Mouse (Mus musculus) kidney, postnatal 14 days (tissue): ENCODE measurements around the gene Trip6.

ENCODE experiments used
- DNase-seq: peaks from one replicate; pipeline ENCODE4 v3.0.0; 2022; ENCODE audit warnings: mixed read lengths

The Trip6 gene

GRCm38 (mm10) chr5:137314193-137315083 lies at the start of gene Trip6:
Gene Trip6 (minus strand): TSS chr5:137314404.
- peak; percentile 93 for DNase-seq

- DNase-seq: no peak
Measured at GRCm38 (mm10) chr5:137358382-137358781, 44.2 kb upstream of the Trip6 start.

DNA sequence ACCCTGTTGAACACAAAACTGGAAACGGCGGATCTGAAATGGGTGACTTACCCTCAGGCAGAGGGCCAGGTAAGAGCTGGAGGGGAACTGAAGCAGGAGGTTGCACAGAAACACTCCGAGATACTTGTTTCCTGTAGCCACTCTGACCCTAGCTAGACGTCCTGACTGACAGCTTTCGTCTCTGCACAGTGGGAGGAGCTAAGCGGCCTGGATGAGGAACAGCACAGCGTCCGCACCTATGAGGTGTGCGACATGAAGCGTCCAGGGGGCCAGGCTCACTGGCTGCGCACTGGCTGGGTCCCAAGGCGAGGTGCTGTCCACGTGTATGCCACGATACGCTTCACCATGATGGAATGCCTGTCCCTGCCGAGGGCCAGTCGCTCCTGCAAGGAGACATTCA lies 39.9 kb upstream of the Trip6 start:
- no peak for DNase-seq

- peak; percentile 75 for DNase-seq
Measured at GRCm38 (mm10) chr5:137352011-137352975, 38.1 kb upstream of the Trip6 start.

DNA sequence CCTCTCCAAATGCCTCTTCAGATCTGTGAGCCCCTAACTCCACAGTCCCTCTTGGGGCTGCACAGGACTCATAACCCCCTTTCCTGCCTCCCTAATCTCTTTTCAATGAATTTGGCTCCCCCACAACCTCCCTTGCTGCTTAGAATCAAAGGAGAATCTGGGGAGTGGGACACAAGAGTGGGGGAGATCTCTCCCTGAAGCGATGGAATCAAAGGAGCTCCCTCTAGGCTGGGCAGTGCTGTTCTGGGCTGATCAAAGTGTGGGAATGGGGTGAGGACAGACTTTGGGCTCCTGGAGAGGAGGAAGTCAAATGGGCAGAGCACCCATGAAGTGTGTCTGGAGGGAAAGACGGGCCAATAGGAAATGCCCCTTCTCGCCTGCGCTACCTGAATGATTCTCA lies 37.2 kb upstream of the Trip6 start:
- no peak for DNase-seq

DNA sequence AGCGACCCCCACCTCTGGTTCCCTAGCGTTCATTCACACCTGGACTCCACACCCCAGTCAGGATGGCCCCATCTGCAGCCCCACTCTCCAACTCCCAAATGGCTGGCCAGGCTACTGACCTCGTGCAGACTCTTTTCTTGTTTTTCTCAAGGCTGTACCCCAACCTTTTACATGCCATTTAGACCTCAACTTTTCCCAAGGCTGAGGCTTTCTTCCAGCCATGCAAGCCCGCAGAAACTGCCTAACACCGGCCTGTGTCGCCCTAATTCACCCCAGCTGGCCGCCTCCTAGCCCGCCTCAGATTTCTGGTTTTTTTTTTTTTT lies 36.8 kb upstream of the Trip6 start:
- DNase-seq: peak; percentile 24

DNA sequence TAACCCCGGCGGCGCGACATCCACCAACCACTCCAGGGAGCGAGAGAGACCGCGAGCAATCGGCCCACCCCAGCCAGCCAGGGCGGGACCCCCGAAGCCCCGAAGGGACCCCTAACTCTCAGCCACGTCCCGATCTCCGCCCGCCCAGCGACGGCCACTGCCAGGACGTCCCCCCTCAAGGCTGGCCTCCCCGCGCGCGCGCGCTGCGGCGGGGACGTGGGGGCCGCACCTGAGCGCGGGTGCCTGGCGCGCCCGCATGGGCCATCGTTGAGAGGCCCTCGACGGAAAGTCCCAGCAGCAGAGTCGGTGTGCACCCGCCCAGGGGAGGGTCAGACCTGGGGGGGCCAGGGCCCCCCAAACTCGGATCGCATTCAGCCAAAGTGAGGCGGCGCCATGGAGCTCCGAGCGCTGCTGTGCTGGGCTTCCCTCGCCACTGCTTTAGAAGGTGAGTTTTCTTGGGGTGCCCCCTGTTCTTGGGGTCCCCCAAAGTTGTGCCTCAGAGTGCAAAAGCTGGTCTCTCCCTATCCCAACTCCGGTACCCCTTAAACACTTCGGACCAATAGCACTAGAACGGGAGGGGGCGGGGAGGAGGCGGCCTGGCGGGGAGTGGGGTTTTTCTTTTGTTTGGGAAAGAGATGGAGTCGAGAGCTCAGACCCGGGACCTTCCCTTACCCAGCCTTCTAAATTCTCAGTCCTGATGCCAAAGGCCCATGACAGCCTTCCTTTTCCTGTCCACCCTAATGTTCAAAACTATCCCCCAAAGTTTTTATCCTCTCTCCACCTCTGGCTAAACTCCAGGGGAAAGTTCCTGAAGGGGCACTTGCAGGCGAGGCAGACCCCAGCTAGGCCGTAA lies 36.2 kb upstream of the Trip6 start:
- no peak for DNase-seq

GRCm38 (mm10) chr5:137349384-137350204 lies 35.4 kb upstream of the Trip6 start, which contains the start of gene Ephb4:
Gene Ephb4 (plus strand): TSS chr5:137350109.
- peak; percentile 98 for DNase-seq

DNA sequence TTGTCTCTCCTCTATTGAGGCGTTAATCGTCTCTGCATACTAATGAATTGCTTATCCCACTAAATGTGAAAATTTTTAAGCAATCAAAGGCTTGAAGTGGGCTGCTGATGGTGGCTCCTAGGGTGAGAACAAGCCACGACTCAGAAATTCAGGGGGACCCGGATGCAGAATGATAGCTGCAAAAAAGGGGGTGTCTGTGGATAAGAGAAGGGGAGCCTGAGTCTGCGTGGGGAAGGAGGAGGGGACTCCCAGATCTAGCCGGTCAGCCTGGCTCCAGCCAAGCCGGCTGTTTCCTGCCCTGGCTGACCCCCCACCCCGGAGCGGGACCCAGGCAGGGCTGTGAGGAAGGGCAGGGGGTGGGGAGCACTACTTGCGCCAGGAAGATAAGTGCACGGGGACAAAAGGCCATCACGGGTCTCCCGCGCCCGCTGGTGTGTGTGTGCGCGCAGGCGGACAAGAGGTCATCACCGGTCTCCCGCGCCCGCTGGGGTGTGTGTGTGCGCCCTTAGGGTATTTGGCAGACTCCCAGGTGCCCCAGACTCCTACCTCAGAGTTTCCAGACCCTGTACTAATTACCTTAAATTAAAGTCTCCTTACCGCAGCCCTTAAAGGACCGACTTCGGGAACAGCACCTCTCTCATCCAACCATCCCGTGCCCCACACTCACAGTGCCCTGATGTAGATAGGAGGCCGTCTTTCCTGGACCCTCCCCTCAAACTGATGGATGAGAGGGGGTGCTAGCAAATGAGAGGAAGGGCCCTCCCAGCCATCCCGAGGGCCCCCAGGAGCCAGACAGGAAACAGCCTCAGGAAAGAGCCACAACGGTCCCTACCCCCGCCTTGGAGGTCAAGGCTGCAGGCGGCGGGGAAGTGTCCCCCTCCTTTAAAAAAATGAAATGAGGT lies 34.5 kb upstream of the Trip6 start:
- peak; percentile 94 for DNase-seq

- peak; percentile 57 for DNase-seq
Measured at GRCm38 (mm10) chr5:137347856-137348255, 33.7 kb upstream of the Trip6 start.

DNA sequence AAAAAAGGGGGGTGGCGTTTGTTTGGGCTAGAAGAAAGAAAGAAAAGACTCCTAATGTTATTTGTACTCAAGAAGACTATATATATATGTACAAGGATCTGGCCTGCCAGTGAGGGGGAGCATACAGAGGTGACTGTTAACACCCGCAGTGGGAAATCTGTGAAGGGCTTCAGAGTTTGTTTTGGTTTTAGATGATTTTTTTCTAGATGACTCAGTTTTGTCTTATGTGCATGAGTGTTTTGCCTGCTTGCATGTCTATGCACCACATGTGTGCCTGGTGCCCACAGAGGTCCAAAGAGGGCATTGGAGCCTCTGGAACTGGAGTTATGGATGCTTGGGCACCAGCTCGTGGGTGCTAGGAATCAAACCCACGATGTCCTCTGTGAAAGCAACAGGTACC lies 32.8 kb upstream of the Trip6 start:
- DNase-seq: no peak

- DNase-seq: no peak
Measured at GRCm38 (mm10) chr5:137346388-137346787, 32.2 kb upstream of the Trip6 start.

GRCm38 (mm10) chr5:137345821-137346220 lies 31.6 kb upstream of the Trip6 start:
- peak; percentile 84 for DNase-seq

- no peak for DNase-seq
Measured at GRCm38 (mm10) chr5:137343869-137344268, 29.7 kb upstream of the Trip6 start.

DNA sequence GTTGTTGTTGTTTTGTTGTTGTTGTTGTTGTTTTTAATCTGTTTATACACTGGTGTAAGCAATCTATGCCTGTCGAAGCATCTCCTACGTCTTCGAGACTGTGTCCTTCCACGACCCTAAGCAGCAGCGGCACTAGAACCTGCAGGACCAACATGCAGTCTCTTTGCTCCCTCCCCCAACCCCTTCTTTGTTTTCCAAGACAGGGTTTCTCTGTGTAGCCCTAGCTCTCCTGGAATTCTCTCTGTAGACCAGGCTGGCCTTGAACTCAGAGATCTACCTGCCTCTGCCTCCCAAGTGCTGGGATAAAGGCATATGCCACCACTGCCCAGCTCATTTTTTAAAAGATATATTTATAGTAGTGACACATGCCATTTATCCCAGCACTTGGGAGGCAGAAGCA lies 29.2 kb upstream of the Trip6 start:
- no peak for DNase-seq

DNA sequence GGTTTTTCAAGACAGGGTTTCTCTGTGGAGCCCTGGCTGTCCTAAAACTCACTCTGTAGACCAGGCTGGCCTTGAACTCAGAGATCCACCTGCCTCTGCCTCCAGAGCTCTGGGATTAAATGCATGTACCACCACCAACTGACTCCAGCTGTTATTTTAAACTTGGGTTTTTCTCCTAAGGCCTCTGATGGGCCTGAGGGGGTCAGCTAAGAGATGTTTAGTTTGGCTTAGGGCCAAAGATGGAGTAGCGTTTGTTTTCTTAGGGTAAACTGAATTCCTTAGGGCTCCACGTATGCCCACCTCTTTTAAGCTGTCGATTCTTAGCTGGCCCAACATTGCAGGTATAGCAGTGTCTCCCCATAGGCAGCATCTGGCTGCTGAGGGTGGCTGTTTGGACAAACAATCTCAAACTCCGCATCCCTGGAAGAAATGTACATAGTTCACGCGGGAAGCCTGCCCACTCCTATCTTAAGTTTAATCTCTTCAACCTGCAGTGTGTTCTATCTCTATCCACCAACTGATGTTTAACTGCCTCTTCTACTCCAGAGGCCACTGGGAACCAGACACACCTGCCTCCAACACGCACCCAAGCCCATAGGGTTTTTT lies 28.3 kb upstream of the Trip6 start:
- DNase-seq: no peak

DNA sequence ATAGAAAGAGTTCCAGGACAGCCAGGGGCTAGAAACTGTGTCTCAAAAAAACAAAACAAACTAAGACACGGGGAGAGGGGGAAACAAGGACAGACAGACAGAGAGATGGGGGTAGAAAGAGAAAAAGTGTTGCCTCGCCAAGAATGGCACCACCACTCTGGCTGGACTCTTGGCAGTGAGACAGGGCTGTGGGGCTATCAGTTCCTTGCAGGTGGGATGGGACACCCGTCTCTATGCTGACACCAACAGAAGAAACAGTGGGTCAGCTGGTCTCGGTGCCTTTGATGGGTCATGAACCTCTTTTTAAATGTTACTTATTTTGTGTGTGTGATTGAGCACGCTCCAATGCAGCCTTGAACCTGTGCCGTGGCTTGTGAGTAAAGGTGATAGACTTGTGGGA lies 26.0 kb upstream of the Trip6 start:
- no peak for DNase-seq

DNA sequence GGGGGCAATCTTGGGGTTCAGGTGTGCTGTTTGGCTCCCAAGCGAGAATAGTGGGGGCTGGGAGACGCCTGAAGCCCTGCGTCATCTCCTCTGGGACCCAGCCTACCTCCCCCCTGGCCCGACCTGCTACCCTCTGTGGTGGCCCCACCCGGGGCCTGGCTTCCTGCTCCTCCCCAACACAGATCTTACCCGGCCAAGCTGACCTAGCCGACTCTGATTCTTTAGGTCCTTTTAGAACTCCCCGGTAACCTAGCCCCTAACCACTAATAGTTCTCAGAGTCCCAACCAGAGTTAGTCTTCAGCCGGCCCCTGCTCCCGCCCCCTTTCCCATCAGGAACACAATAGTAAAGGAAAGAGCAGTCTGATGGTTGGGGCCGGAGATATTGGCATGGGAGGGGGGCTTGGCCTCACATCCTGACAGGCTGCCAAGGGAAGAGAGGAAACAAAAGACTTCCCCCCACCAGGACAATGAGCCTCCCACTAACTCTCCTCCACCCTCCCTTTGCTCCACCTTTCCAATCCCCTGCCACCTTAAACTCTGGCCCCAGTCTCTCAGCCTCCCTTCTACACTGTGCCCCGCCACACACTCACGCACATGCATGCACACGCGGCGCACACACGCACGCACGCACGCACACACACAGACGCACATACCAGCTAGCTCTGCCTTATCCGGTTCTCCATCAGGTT lies 25.2 kb upstream of the Trip6 start:
- DNase-seq: peak; percentile 81

DNA sequence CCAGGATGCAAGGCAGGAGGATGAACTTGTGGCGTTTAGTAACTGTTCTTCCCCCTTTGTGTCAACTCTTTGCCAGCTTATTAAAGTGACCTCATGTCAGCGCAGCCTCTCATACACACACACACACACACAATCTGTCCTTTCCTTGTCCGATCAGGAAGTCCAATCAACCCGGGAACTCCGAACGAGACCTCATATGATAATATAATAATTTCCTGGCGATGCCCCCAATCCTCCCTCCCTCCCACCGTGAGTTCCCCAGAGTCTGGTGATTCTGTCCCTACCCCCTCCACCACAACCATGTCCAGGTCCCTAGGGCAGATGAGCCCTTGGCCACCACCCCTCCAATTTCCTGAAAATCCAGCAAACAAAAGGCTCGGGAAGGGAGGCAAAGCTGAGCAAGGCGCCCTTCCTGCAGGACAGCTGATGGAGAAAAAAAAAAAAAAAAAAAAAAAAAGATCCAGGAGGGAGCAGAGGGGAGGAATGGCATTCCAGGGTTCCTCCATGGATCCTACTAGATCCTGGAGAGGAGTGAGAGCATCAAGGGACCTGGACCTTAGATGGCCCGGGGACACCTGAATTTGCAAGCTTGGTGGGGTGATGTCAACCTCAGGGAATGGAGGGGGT lies 24.6 kb upstream of the Trip6 start:
- peak; percentile 81 for DNase-seq
